Mouse (Mus musculus): Measurements from ENCODE around the gene Syt14. TPM values are rescaled to one million over a fixed set of nuclear protein-coding genes. Genes with fewer than 3 reads are reported as not detected.

The Syt14 gene
- polyA plus RNA-seq, 1 experiment from 2014 or later: 8.4 TPM

GRCm38 (mm10) chr1:193053065-193053464 is 17.5 kb upstream of the Syt14 start:
- H3K4me3 ChIP-seq (ENCODE audit: low read depth, low read length): no peak overlapping the region
- H3K27me3 ChIP-seq (ENCODE audit: control insufficient read depth, insufficient read depth, low read length): no peaks in the 10 kb centered on the region
- ATAC-seq (replicated peaks; ENCODE audit: low FRiP score) (no peak), DNase-seq (ENCODE audit: low spot score) (no peak)
- H3K9me3 ChIP-seq (ENCODE audit: control insufficient read depth, low read length): no peaks in the 10 kb centered on the region
- no peaks in the 10 kb centered on the region for H3K36me3 ChIP-seq (ENCODE audit: control insufficient read depth, insufficient read depth, low read length)
- no peak overlapping the region for H3K4me2 ChIP-seq (ENCODE audit: low read depth, low read length, severe bottlenecking)
- no peaks in the 10 kb centered on the region for H3K4me1 ChIP-seq (replicated peaks; ENCODE audit: control insufficient read depth, insufficient read depth, low read length)
- H3K9ac ChIP-seq (ENCODE audit: low read length): no peak overlapping the region
- H3K27ac ChIP-seq (ENCODE audit: low read depth, low read length): no peak overlapping the region
- WGBS: 83% methylated on average over 5 of the region's 5 CpGs

DNA sequence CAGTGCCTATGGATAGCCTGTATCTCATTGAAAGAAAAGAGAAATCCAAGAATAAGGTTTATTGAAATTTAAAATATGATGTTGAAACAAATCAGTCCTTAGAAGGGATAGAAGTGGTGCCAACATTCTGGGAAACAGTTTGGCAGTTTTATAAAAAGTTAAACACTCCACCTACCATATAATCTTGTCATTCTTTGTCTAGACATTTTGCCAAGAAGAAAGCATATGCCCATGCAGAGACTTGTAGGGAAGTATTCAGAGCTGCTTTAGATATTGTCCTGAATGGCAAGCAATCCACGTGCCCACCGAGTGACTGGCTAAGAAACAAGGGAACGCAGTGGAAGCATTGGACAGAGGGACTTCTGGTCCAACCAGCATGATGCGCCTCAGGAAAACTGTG is 12.0 kb upstream of the Syt14 start:
- DNase-seq (ENCODE audit: low spot score) (no peak), ATAC-seq (replicated peaks; ENCODE audit: low FRiP score) (no peak)
- H3K4me1 ChIP-seq (replicated peaks; ENCODE audit: control insufficient read depth, insufficient read depth, low read length): no peaks in the 10 kb centered on the region
- no peaks in the 10 kb centered on the region for H3K9me3 ChIP-seq (ENCODE audit: control insufficient read depth, low read length)
- no peak overlapping the region for H3K4me2 ChIP-seq (ENCODE audit: low read depth, low read length, severe bottlenecking)
- no peaks in the 10 kb centered on the region for H3K36me3 ChIP-seq (ENCODE audit: control insufficient read depth, insufficient read depth, low read length)
- 89% methylated on average over 4 of the region's 4 CpGs for WGBS
- no peak overlapping the region for H3K4me3 ChIP-seq (ENCODE audit: low read depth, low read length)
- H3K9ac ChIP-seq (ENCODE audit: low read length): no peak overlapping the region
- H3K27me3 ChIP-seq (ENCODE audit: control insufficient read depth, insufficient read depth, low read length): no peaks in the 10 kb centered on the region
- H3K27ac ChIP-seq (ENCODE audit: low read depth, low read length): no peak overlapping the region

GRCm38 (mm10) chr1:193042760-193043295 is 7.3 kb upstream of the Syt14 start:
- H3K9ac ChIP-seq (ENCODE audit: low read length): no peak overlapping the region
- 53% methylated on average over 3 of the region's 3 CpGs for WGBS
- no peak overlapping the region for H3K4me2 ChIP-seq (ENCODE audit: low read depth, low read length, severe bottlenecking)
- H3K27ac ChIP-seq (ENCODE audit: low read depth, low read length): no peak overlapping the region
- no peak overlapping the region for H3K4me3 ChIP-seq (ENCODE audit: low read depth, low read length)
- no peaks in the 10 kb centered on the region for H3K36me3 ChIP-seq (ENCODE audit: control insufficient read depth, insufficient read depth, low read length)
- ATAC-seq (replicated peaks; ENCODE audit: low FRiP score) (no peak), DNase-seq (ENCODE audit: low spot score) (no peak)
- no peaks in the 10 kb centered on the region for H3K9me3 ChIP-seq (ENCODE audit: control insufficient read depth, low read length)
- no peaks in the 10 kb centered on the region for H3K27me3 ChIP-seq (ENCODE audit: control insufficient read depth, insufficient read depth, low read length)
- H3K4me1 ChIP-seq (replicated peaks; ENCODE audit: control insufficient read depth, insufficient read depth, low read length): no peaks in the 10 kb centered on the region

- Histone ChIP-seq H3K36me3 (ENCODE audit: control insufficient read depth, insufficient read depth, low read length) (no peaks in the 10 kb centered on the region), H3K27me3 (ENCODE audit: control insufficient read depth, insufficient read depth, low read length) (no peaks in the 10 kb centered on the region), H3K4me2 (ENCODE audit: low read depth, low read length, severe bottlenecking) (peak overlapping the region; percentile 93), H3K9ac (ENCODE audit: low read length) (peak overlapping the region; percentile 73), H3K27ac (ENCODE audit: low read depth, low read length) (no peak overlapping the region), H3K9me3 (ENCODE audit: control insufficient read depth, low read length) (no peaks in the 10 kb centered on the region), H3K4me1 (replicated peaks; ENCODE audit: control insufficient read depth, insufficient read depth, low read length) (peaks cover 5% of the 10 kb centered on the region), H3K4me3 (ENCODE audit: low read depth, low read length) (peak overlapping the region; percentile 55)
- DNase-seq (ENCODE audit: low spot score) (peak; percentile 52), ATAC-seq (replicated peaks; ENCODE audit: low FRiP score) (no peak)
- under 1% methylated on average over 19 of the region's 19 CpGs for WGBS
Measured at GRCm38 (mm10) chr1:193034951-193035370, 614 bp downstream of the Syt14 start.

DNA sequence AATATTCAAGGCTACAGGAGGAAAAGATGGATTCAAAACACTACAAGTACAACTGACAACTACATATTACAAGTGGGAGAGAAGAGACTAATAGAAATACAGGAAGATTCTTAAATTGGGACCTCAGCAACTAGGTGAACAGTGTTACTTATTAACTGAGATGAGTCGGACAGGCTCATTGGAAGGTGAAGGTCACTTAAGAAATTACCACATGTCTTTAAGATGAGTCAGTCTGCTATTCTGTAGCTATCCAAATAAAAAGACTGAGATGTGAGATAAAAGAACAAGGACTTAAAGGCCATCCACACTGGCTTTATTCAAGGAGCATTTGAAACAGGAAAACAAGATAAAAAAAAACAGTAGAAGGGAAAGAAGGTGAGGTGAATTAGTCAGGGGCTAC is 11.3 kb downstream of the Syt14 start:
- Histone ChIP-seq H3K27ac (ENCODE audit: low read depth, low read length) (no peak overlapping the region), H3K27me3 (ENCODE audit: control insufficient read depth, insufficient read depth, low read length) (no peaks in the 10 kb centered on the region), H3K4me3 (ENCODE audit: low read depth, low read length) (no peak overlapping the region), H3K4me2 (ENCODE audit: low read depth, low read length, severe bottlenecking) (no peak overlapping the region), H3K4me1 (replicated peaks; ENCODE audit: control insufficient read depth, insufficient read depth, low read length) (no peaks in the 10 kb centered on the region), H3K36me3 (ENCODE audit: control insufficient read depth, insufficient read depth, low read length) (no peaks in the 10 kb centered on the region), H3K9me3 (ENCODE audit: control insufficient read depth, low read length) (no peaks in the 10 kb centered on the region), H3K9ac (ENCODE audit: low read length) (no peak overlapping the region)
- ATAC-seq (replicated peaks; ENCODE audit: low FRiP score): no peak
- WGBS: 82% methylated on average over 1 of the region's 1 CpGs
- DNase-seq (ENCODE audit: low spot score): no peak

GRCm38 (mm10) chr1:193012351-193012750 is 23.2 kb downstream of the Syt14 start:
- Histone ChIP-seq H3K4me1 (replicated peaks; ENCODE audit: control insufficient read depth, insufficient read depth, low read length) (no peaks in the 10 kb centered on the region), H3K27ac (ENCODE audit: low read depth, low read length) (no peak overlapping the region), H3K9me3 (ENCODE audit: control insufficient read depth, low read length) (no peaks in the 10 kb centered on the region), H3K4me2 (ENCODE audit: low read depth, low read length, severe bottlenecking) (no peak overlapping the region), H3K9ac (ENCODE audit: low read length) (no peak overlapping the region), H3K4me3 (ENCODE audit: low read depth, low read length) (no peak overlapping the region), H3K27me3 (ENCODE audit: control insufficient read depth, insufficient read depth, low read length) (no peaks in the 10 kb centered on the region), H3K36me3 (ENCODE audit: control insufficient read depth, insufficient read depth, low read length) (no peaks in the 10 kb centered on the region)
- 91% methylated on average over 2 of the region's 2 CpGs for WGBS
- no peak for DNase-seq (ENCODE audit: low spot score)
- no peak for ATAC-seq (replicated peaks; ENCODE audit: low FRiP score)

DNA sequence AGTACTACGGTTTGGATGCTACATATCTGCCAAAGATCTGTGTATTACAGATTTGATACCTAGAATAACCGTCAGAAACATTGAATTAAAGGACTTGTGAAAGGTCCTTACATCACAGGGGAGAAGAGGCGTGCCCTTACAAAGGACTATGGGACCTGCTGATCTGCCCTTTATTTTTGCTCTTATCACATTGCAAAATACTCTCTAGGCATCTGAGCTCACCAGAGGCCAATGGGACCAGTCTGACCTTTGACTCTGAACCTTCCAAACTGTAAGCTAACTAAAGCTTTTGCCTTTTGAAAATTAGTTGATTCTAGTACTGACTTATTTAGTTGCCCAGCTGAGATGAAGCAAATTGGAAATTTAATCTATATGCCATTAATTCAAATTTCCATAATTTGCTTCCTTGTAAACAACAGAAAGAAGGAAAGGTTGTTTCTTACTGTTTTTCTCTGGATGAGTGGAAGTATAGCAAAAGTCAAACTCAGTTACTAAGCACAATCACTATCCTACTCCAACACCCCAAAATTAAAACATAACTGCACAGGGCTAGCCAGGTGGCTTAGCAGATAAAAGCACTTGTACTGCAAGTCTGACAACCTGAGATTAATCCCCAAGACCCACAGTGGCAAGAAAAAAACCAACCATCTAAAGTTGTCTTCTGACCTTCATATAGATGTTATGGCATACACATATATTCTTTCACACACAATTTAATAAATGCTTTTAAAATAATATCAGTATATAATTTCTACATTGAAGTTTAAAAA is 24.4 kb downstream of the Syt14 start:
- H3K9ac ChIP-seq (ENCODE audit: low read length): no peak overlapping the region
- H3K27ac ChIP-seq (ENCODE audit: low read depth, low read length): no peak overlapping the region
- H3K4me3 ChIP-seq (ENCODE audit: low read depth, low read length): no peak overlapping the region
- H3K4me1 ChIP-seq (replicated peaks; ENCODE audit: control insufficient read depth, insufficient read depth, low read length): no peaks in the 10 kb centered on the region
- no peaks in the 10 kb centered on the region for H3K36me3 ChIP-seq (ENCODE audit: control insufficient read depth, insufficient read depth, low read length)
- ATAC-seq (replicated peaks; ENCODE audit: low FRiP score) (no peak), DNase-seq (ENCODE audit: low spot score) (no peak)
- H3K9me3 ChIP-seq (ENCODE audit: control insufficient read depth, low read length): no peaks in the 10 kb centered on the region
- H3K27me3 ChIP-seq (ENCODE audit: control insufficient read depth, insufficient read depth, low read length): no peaks in the 10 kb centered on the region
- no peak overlapping the region for H3K4me2 ChIP-seq (ENCODE audit: low read depth, low read length, severe bottlenecking)
- 86% methylated on average over 3 of the region's 3 CpGs for WGBS

- Histone ChIP-seq H3K4me1 (replicated peaks; ENCODE audit: control insufficient read depth, insufficient read depth, low read length) (no peaks in the 10 kb centered on the region), H3K27me3 (ENCODE audit: control insufficient read depth, insufficient read depth, low read length) (no peaks in the 10 kb centered on the region), H3K36me3 (ENCODE audit: control insufficient read depth, insufficient read depth, low read length) (no peaks in the 10 kb centered on the region), H3K9me3 (ENCODE audit: control insufficient read depth, low read length) (no peaks in the 10 kb centered on the region), H3K9ac (ENCODE audit: low read length) (no peak overlapping the region), H3K4me2 (ENCODE audit: low read depth, low read length, severe bottlenecking) (no peak overlapping the region), H3K4me3 (ENCODE audit: low read depth, low read length) (no peak overlapping the region), H3K27ac (ENCODE audit: low read depth, low read length) (no peak overlapping the region)
- DNase-seq (ENCODE audit: low spot score) (no peak), ATAC-seq (replicated peaks; ENCODE audit: low FRiP score) (no peak)
- WGBS: 97% methylated on average over 1 of the region's 1 CpGs
Measured at GRCm38 (mm10) chr1:193004581-193004980, 31.0 kb downstream of the Syt14 start.

DNA sequence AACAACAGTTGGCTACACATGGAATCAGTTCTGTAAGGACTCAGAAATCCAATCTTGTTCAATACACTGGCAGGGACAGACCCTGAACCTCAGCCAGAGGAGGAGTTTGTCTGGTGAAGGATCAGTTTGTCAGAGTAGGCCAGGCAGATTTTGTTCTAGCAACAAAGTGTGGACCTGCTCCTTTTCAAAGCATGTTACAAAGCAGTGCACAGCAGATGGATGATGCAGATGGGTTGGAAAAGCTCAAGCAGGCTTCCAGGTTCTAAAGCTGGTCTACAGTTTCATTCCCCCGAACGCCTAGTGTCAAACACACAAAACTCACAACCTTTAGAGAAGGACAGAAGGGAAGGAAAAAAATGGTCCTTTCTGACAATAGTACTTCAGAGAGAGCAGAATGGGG is 31.6 kb downstream of the Syt14 start:
- no peaks in the 10 kb centered on the region for H3K9me3 ChIP-seq (ENCODE audit: control insufficient read depth, low read length)
- DNase-seq (ENCODE audit: low spot score) (no peak), ATAC-seq (replicated peaks; ENCODE audit: low FRiP score) (no peak)
- no peak overlapping the region for H3K4me3 ChIP-seq (ENCODE audit: low read depth, low read length)
- H3K27ac ChIP-seq (ENCODE audit: low read depth, low read length): no peak overlapping the region
- H3K27me3 ChIP-seq (ENCODE audit: control insufficient read depth, insufficient read depth, low read length): no peaks in the 10 kb centered on the region
- 97% methylated on average over 2 of the region's 2 CpGs for WGBS
- no peaks in the 10 kb centered on the region for H3K4me1 ChIP-seq (replicated peaks; ENCODE audit: control insufficient read depth, insufficient read depth, low read length)
- H3K36me3 ChIP-seq (ENCODE audit: control insufficient read depth, insufficient read depth, low read length): no peaks in the 10 kb centered on the region
- H3K9ac ChIP-seq (ENCODE audit: low read length): no peak overlapping the region
- no peak overlapping the region for H3K4me2 ChIP-seq (ENCODE audit: low read depth, low read length, severe bottlenecking)
